Mouse (Mus musculus): ENCODE data around the gene Nmi. TPM values are rescaled to one million over a fixed set of nuclear protein-coding genes. Genes with fewer than 3 reads are reported as not detected.

Gene Nmi
- total RNA-seq, 1 experiment from 2014 or later: 128 TPM

- ATAC-seq (replicated peaks in 1 of 2; ENCODE audit: insufficient read depth in 1 of 2, low FRiP score in 2 of 2, low TSS enrichment in 1 of 2, low read depth in 1 of 2, poor library complexity in 2 of 2, severe bottlenecking in 2 of 2): no peak
Observed at GRCm38 (mm10) chr2:51905637-51906036, 67.7 kb downstream of the Nmi start.

Other genes starting within 250 kb of the Nmi start
- gene Rbm43, start 38.3 kb downstream of the Nmi start, total RNA-seq (2017): 56.7 and 70.0 TPM in 2 replicates
- gene Tnfaip6, start 64.5 kb upstream of the Nmi start, total RNA-seq (2017): 1.2 TPM in 1 of 2 replicates, not detected in the other
- 132 and 133 TPM in 2 replicates for gene Rif1, start 99.3 kb upstream of the Nmi start, total RNA-seq (2017)